Mouse (Mus musculus): Measurements from ENCODE around the gene Dhx35. TPM values are rescaled to one million over a fixed set of nuclear protein-coding genes. Genes with fewer than 3 reads are reported as not detected.

Dhx35 gene
- polyA plus RNA-seq, 1 experiment from 2014 or later, result 16.4 TPM

DNA sequence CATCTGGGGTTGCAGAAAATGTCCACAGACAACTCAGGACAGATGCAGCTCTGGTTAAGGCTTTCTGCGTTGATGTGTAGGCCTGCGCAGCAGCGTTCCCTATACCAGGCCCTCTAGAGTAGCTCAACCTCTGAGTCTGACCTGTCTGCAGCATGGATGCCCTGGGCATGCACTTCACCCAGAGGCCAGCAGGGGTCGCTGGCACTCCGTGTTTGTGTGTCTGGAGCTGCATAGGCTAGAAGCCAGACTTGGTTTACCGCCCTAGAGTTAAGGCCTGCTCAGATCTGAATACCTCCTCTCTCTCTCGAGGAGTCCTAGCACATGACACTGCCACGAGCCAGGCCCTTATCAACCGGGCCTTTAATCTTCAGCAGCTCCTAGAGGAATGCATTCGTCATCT, 70.8 kb downstream of the Dhx35 start:
- Histone ChIP-seq H3K4me2 (replicated peaks; ENCODE audit: low read depth, low read length) (no peak overlapping the region), H3K27me3 (ENCODE audit: control insufficient read depth, insufficient read depth, low read length) (no peaks in the 10 kb centered on the region), H3K27ac (ENCODE audit: low read length) (no peak overlapping the region), H3K9me3 (ENCODE audit: control insufficient read depth, low read depth, low read length) (no peaks in the 10 kb centered on the region), H3K4me1 (ENCODE audit: control insufficient read depth, insufficient read depth, low read length) (no peaks in the 10 kb centered on the region), H3K36me3 (ENCODE audit: control insufficient read depth, insufficient read depth, low read length) (no peaks in the 10 kb centered on the region), H3K4me3 (ENCODE audit: low read depth, low read length) (no peak overlapping the region), H3K9ac (replicated peaks; ENCODE audit: low read depth, low read length) (no peak overlapping the region)
- no peak for ATAC-seq (ENCODE audit: insufficient number of reproducible peaks, insufficient read depth, low FRiP score, low read depth)
- 23% methylated on average over 10 of the region's 10 CpGs for WGBS

DNA sequence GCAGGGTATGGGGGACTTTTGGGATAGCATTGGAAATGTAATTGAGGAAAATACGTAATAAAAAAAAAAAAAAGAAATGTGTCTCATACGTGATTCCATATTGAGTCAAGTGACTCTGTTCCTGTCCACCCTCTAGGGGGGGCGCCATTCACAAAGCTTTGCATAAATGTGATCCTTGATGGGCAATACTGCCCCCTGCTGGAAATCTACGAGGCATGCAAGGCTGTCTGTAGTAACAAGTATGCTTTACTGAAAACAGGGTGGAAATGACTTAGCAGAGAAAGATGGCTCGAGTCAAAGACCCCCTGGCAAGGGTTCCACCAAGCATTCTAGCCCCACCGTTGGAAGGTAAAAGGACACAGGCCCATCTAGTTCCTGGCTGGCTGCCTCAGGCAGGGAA, 92.0 kb downstream of the Dhx35 start:
- no peak overlapping the region for H3K4me3 ChIP-seq (ENCODE audit: low read depth, low read length)
- H3K4me2 ChIP-seq (replicated peaks; ENCODE audit: low read depth, low read length), result no peak overlapping the region
- H3K9me3 ChIP-seq (ENCODE audit: control insufficient read depth, low read depth, low read length), result no peaks in the 10 kb centered on the region
- no peak for ATAC-seq (ENCODE audit: insufficient number of reproducible peaks, insufficient read depth, low FRiP score, low read depth)
- no peaks in the 10 kb centered on the region for H3K4me1 ChIP-seq (ENCODE audit: control insufficient read depth, insufficient read depth, low read length)
- H3K27ac ChIP-seq (ENCODE audit: low read length), result no peak overlapping the region
- 54% methylated on average over 6 of the region's 6 CpGs for WGBS
- no peaks in the 10 kb centered on the region for H3K36me3 ChIP-seq (ENCODE audit: control insufficient read depth, insufficient read depth, low read length)
- no peak overlapping the region for H3K9ac ChIP-seq (replicated peaks; ENCODE audit: low read depth, low read length)
- H3K27me3 ChIP-seq (ENCODE audit: control insufficient read depth, insufficient read depth, low read length), result no peaks in the 10 kb centered on the region

DNA sequence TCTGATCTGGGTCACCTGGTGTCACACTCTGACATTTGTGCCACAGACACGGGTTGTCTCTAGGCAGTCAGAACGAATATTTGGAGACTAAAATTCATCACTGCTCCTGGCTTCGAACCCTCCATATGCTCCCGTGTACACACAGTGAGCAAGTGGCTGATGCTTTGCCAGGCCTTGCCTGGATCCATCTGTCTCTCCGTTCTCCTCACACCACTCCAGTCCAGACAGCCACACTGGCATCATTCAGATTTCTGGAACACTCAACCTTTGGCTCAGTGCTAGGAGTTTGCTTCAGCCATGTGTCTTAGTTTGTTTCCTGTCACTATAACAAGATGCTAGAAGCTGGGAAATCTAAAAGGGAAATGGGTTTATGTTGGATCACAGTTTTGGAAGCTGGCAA, 93.9 kb downstream of the Dhx35 start:
- H3K27ac ChIP-seq (ENCODE audit: low read length), result no peak overlapping the region
- 83% methylated on average over 5 of the region's 5 CpGs for WGBS

DNA sequence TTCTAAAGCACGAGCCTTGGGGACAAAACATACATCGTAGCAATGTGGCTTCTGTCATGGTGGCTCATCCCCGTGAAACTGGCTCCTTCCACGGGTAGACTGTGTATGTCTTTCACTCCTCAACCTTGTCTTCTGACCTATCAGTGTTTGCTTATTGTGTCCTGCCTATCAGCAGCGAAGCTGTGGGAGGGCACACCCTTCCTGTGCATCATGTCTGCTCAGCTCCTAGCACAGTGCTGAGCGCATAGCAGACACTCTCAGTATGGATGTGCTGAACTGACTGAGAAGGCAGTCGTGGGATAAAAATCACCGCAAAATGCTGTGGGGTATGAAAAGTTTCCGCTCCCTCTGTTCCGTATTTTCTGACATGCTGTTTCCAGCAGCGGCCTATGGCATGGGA, 94.6 kb downstream of the Dhx35 start:
- H3K4me2 ChIP-seq (replicated peaks; ENCODE audit: low read depth, low read length), result no peak overlapping the region
- no peak overlapping the region for H3K9ac ChIP-seq (replicated peaks; ENCODE audit: low read depth, low read length)
- ATAC-seq (ENCODE audit: insufficient number of reproducible peaks, insufficient read depth, low FRiP score, low read depth), result no peak
- no peaks in the 10 kb centered on the region for H3K27me3 ChIP-seq (ENCODE audit: control insufficient read depth, insufficient read depth, low read length)
- H3K27ac ChIP-seq (ENCODE audit: low read length), result no peak overlapping the region
- H3K4me3 ChIP-seq (ENCODE audit: low read depth, low read length), result no peak overlapping the region
- no peaks in the 10 kb centered on the region for H3K4me1 ChIP-seq (ENCODE audit: control insufficient read depth, insufficient read depth, low read length)
- H3K36me3 ChIP-seq (ENCODE audit: control insufficient read depth, insufficient read depth, low read length), result no peaks in the 10 kb centered on the region
- no peaks in the 10 kb centered on the region for H3K9me3 ChIP-seq (ENCODE audit: control insufficient read depth, low read depth, low read length)
- WGBS, result 56% methylated on average over 11 of the region's 11 CpGs

More for the DNA sequence above, 93.9 kb downstream of the Dhx35 start:
- Histone ChIP-seq H3K4me2 (replicated peaks; ENCODE audit: low read depth, low read length) (no peak overlapping the region), H3K4me3 (ENCODE audit: low read depth, low read length) (no peak overlapping the region), H3K9ac (replicated peaks; ENCODE audit: low read depth, low read length) (no peak overlapping the region), H3K27me3 (ENCODE audit: control insufficient read depth, insufficient read depth, low read length) (no peaks in the 10 kb centered on the region), H3K9me3 (ENCODE audit: control insufficient read depth, low read depth, low read length) (no peaks in the 10 kb centered on the region), H3K4me1 (ENCODE audit: control insufficient read depth, insufficient read depth, low read length) (no peaks in the 10 kb centered on the region), H3K36me3 (ENCODE audit: control insufficient read depth, insufficient read depth, low read length) (no peaks in the 10 kb centered on the region)
- ATAC-seq (ENCODE audit: insufficient number of reproducible peaks, insufficient read depth, low FRiP score, low read depth), result no peak

DNA sequence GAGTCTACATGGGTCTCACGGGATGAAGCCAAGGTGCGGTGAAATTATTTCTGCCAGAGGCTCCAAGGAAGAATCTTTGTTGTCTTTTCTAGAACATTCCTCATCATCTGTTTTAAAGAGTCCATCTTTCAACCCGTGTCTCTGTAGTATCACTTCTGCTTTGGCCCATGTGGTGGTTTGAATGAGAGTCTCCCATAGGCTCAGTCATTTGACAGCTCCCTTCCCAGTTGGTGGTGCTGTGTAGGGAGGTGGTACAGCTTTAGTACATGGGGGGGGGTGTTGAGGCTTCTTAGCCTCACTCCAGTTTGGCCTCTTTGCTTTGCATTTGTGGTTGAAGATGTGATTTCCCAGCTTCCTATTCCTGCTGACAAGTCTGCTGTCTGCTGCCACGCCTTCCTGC, 96.7 kb downstream of the Dhx35 start:
- 91% methylated on average over 4 of the region's 4 CpGs for WGBS
- H3K4me2 ChIP-seq (replicated peaks; ENCODE audit: low read depth, low read length), result no peak overlapping the region
- no peak overlapping the region for H3K9ac ChIP-seq (replicated peaks; ENCODE audit: low read depth, low read length)
- H3K9me3 ChIP-seq (ENCODE audit: control insufficient read depth, low read depth, low read length), result no peaks in the 10 kb centered on the region
- ATAC-seq (ENCODE audit: insufficient number of reproducible peaks, insufficient read depth, low FRiP score, low read depth), result no peak
- H3K27ac ChIP-seq (ENCODE audit: low read length), result no peak overlapping the region
- no peaks in the 10 kb centered on the region for H3K4me1 ChIP-seq (ENCODE audit: control insufficient read depth, insufficient read depth, low read length)
- no peak overlapping the region for H3K4me3 ChIP-seq (ENCODE audit: low read depth, low read length)
- no peaks in the 10 kb centered on the region for H3K36me3 ChIP-seq (ENCODE audit: control insufficient read depth, insufficient read depth, low read length)
- H3K27me3 ChIP-seq (ENCODE audit: control insufficient read depth, insufficient read depth, low read length), result no peaks in the 10 kb centered on the region

DNA sequence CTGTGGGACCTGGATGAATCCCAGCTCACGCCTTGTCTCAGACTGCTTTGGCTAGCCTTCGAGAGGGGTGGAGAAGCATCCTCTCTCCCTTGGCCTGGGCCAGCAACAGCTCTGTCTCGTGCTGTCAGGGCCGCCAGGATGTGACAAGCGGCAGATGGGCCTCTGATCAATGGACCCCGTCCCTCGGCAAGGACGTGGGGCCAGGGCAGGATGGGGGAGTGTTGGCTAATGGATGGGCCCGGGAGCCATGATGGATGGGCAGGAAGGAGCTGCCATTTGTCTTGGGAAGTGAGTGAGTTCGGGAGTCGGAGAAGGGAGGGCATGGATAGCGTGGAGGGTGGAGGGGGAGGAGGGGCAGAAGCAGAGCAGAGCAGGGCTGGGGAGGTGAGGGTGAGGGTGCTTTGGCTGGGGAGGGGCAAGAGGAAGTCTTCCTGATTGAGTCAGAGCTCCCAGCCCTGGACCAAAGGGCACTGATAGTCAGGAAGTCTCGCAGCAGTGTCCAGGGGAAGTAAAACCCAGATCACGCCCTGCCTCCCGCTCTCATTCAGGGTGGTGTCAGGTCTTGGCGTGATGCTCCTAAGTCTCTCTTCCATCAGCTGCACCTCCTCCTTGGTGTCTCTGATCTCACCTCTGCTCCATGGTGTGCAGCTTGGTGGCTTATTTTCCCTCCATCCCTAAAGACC, 98.7 kb downstream of the Dhx35 start:
- no peak for ATAC-seq (ENCODE audit: insufficient number of reproducible peaks, insufficient read depth, low FRiP score, low read depth)
- no peak overlapping the region for H3K4me2 ChIP-seq (replicated peaks; ENCODE audit: low read depth, low read length)

DNA sequence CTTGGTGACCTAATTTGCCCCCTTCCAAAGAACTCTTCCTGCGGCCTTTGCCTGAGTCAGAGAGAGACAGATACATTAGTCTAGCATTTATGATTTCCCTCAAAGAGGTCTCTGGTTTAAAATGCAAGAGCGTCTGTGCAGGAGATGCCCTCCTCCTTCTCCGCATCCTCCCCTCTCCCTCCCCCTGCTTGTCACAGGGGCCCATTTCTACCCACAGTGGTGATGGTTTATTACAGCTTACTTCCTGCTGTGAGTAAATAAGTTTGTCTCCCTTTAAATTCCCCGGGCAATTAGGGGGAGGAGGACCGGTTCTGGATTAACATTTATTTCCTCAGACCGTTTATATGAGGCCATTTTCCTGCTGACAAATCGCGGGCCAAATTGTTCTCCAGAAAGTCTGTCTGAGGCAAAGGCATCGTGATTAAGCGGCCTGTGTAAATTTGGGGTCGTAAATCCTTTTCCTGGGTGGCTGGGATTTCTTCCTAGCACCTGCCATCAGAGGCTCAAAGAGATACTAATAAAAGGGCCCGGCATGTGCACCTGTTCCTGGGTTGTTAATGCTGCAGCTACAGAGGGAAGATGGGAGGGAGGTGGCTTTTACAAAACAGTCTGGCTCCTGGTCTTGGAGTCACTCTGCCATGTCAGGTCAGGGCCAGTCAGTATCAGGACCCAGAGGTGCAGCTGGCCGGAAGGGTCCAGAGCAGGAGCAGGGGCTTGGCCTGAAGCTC, 104.0 kb downstream of the Dhx35 start:
- no peak overlapping the region for H3K9ac ChIP-seq (replicated peaks; ENCODE audit: low read depth, low read length)
- no peaks in the 10 kb centered on the region for H3K4me1 ChIP-seq (ENCODE audit: control insufficient read depth, insufficient read depth, low read length)
- no peaks in the 10 kb centered on the region for H3K9me3 ChIP-seq (ENCODE audit: control insufficient read depth, low read depth, low read length)
- no peaks in the 10 kb centered on the region for H3K27me3 ChIP-seq (ENCODE audit: control insufficient read depth, insufficient read depth, low read length)
- ATAC-seq (ENCODE audit: insufficient number of reproducible peaks, insufficient read depth, low FRiP score, low read depth), result no peak
- WGBS, result 29% methylated on average over 13 of the region's 13 CpGs
- no peak overlapping the region for H3K4me3 ChIP-seq (ENCODE audit: low read depth, low read length)
- no peak overlapping the region for H3K27ac ChIP-seq (ENCODE audit: low read length)
- no peaks in the 10 kb centered on the region for H3K36me3 ChIP-seq (ENCODE audit: control insufficient read depth, insufficient read depth, low read length)
- no peak overlapping the region for H3K4me2 ChIP-seq (replicated peaks; ENCODE audit: low read depth, low read length)

More for the DNA sequence above, 98.7 kb downstream of the Dhx35 start:
- Histone ChIP-seq H3K9me3 (ENCODE audit: control insufficient read depth, low read depth, low read length) (no peaks in the 10 kb centered on the region), H3K4me1 (ENCODE audit: control insufficient read depth, insufficient read depth, low read length) (no peaks in the 10 kb centered on the region), H3K27me3 (ENCODE audit: control insufficient read depth, insufficient read depth, low read length) (no peaks in the 10 kb centered on the region), H3K36me3 (ENCODE audit: control insufficient read depth, insufficient read depth, low read length) (no peaks in the 10 kb centered on the region), H3K4me3 (ENCODE audit: low read depth, low read length) (no peak overlapping the region), H3K9ac (replicated peaks; ENCODE audit: low read depth, low read length) (no peak overlapping the region), H3K27ac (ENCODE audit: low read length) (no peak overlapping the region)
- 20% methylated on average over 16 of the region's 16 CpGs for WGBS
